Mouse (Mus musculus): ENCODE measurements at regions not wholly inside any gene's neighbourhood (a gene's known extent, or its start where the extent isn't known, plus 50 kb on each side); places are given as distances from the start of the nearest gene placed in this dataset.

DNA sequence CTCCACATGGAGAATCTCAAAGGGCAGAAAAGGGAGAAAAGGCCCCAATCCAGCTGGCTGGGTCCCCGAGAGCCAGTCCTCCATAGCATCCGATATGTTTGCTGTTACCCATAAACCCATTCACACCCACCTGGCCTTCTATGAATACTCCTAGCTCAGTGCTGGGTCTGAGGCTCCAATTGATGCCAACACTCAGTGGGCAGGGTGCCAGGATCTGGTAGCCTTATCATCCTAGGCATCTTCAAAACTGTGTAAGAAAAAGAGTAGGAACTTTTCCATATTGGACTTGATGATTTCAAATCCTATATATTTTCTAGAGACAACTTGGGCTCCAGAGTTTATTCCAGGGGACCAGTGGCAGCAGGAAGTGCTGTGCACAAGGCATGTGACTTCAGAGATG lies 462.0 kb upstream of the Arid1b start:
- TF ChIP-seq ZC3H11A (IDR thresholded peaks at IDR 0.05; ENCODE audit: borderline replicate concordance, low read depth, low read length) (no peak), CHD2 (IDR thresholded peaks at IDR 0.05; ENCODE audit: low read depth, low read length) (no peak), ZNF384 (IDR thresholded peaks at IDR 0.05; ENCODE audit: low read depth, low read length) (no peak)

Measured in ES-E14 (cell line).